Mouse (Mus musculus) spleen, adult 2 months (tissue): ENCODE results near the gene Fam20a. TPM values are rescaled to one million over a fixed set of nuclear protein-coding genes. Genes with fewer than 3 reads are reported as not detected.
"Not testable (repeated sequence)": the region's sequence is repeated elsewhere in the genome, so short reads cannot be mapped to it uniquely, and the experiment has no call there.

Experiments
- DNase-seq, 2 experiments: peaks; one replicate each; pipeline versions ENCODE4 v3.0.0 to v3.0.0-alpha.2; 2012 to 2021; ENCODE audit warnings: low spot score in 2 of 2, low read depth in 1 of 2
- H3K27ac ChIP-seq: fragments of 200-500 bp; 2 replicates; pipeline ENCODE4 v1.5.1; 2012; ENCODE audit warnings: low read length, inconsistent platforms; ENCODE audit not compliant: insufficient read depth
- H3K27me3 ChIP-seq: fragments of 200-500 bp; 2 replicates; pipeline ENCODE4 v1.6.1; 2012; ENCODE audit warnings: mild to moderate bottlenecking, moderate library complexity, low read length, inconsistent platforms; ENCODE audit not compliant: control insufficient read depth, insufficient read depth
- H3K36me3 ChIP-seq: fragments of 200-500 bp; 2 replicates; pipeline ENCODE4 v1.6.1; 2012; ENCODE audit warnings: mild to moderate bottlenecking, low read length, inconsistent platforms; ENCODE audit not compliant: control insufficient read depth, insufficient read depth
- H3K4me1 ChIP-seq: fragments of 200-500 bp; 2 replicates; pipeline ENCODE4 v1.6.1; 2011; ENCODE audit warnings: inconsistent platforms; ENCODE audit not compliant: control insufficient read depth, insufficient read depth, insufficient read length
- H3K4me3 ChIP-seq: fragments of 200-500 bp; 2 replicates; pipeline ENCODE4 v1.5.1; 2011; ENCODE audit warnings: mild to moderate bottlenecking, inconsistent platforms; ENCODE audit not compliant: insufficient read depth, insufficient read length; ENCODE audit errors: extremely low read depth
- CTCF ChIP-seq: fragments of 200-500 bp; IDR thresholded peaks from 2 replicates; pipeline ENCODE4 v1.5.1; 2011; ENCODE audit warnings: mild to moderate bottlenecking, inconsistent platforms; ENCODE audit not compliant: insufficient read depth, insufficient read length, insufficient replicate concordance; ENCODE audit errors: extremely low read depth
- POLR2A ChIP-seq: fragments of 200-500 bp; IDR thresholded peaks from 2 replicates; pipeline ENCODE4 v1.6.1; 2011; ENCODE audit warnings: low read depth, low read length, inconsistent platforms
- WGBS: fragments of 180-500 bp; shearing (Covaris S2); methylation state at CpG from one replicate; pipeline ENCODE4 v1.1.7; 2018; 5-methylcytosine and 5-hydroxymethylcytosine counted together
- polyA plus RNA-seq: library from polyadenylated mRNA; depleted of rRNA; stranded (reverse); fragments of >200 nt; gene quantifications from 2 replicates; pipeline ENCODE4 v1.2.3, GENCODE M21; 2012

The Fam20a gene
- polyA plus RNA-seq, 1 experiment: 3.1 TPM

DNA sequence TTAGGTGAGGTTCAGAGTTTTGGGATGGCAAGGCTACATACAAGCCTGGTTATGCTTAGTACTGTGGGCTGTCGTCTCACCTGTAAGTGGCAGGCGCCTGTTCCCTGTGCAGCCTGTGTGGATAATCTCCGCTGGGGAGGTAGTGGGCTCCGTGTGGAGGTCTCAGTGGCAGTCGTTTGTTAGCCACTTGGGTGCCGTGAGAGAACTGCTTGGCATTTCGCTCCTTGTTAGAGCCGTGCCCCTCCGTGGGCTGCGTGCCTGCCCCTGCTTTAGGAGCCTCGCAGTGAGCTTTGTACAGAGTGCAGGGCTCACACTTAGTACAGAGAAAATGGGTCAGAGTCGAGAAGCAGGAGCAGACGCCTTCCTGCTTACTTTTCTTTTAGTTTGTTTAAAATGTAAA is 57.8 kb downstream of the Fam20a start:
- H3K27ac ChIP-seq: no peak overlapping the region
- H3K4me1 ChIP-seq: no peaks in the 10 kb centered on the region
- no peak for TF ChIP-seq CTCF
- TF ChIP-seq POLR2A: no peak
- WGBS: 94% methylated on average over 13 of the region's 13 CpGs
- no peak overlapping the region for H3K4me3 ChIP-seq
- DNase-seq: no peak
- peaks cover 67% of the 10 kb centered on the region for H3K36me3 ChIP-seq
- no peaks in the 10 kb centered on the region for H3K27me3 ChIP-seq

DNA sequence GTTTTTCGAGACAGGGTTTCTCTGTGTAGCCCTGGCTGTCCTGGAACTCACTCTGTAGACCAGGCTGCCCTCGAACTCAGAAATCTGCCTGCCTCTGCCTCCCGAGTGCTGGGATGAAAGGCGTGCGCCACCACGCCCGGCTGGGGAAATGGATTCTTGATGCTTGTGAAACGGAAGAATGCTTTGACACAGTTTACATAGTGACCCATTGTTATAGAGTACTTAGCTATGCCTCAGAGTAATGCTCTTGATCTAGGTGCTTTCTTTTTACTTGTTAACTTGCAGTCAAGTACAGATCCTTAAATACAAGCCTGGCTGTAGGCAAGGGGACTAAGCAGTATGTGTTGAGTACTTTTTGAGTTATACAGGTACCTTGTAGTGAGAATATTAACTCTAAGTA is 61.6 kb downstream of the Fam20a start:
- H3K27ac ChIP-seq, H3K4me3 ChIP-seq, H3K27me3 ChIP-seq, DNase-seq, H3K4me1 ChIP-seq: not testable (repeated sequence)
- 94% methylated on average over 8 of the region's 8 CpGs for WGBS
- H3K36me3 ChIP-seq: peaks cover 46% of the 10 kb centered on the region

DNA sequence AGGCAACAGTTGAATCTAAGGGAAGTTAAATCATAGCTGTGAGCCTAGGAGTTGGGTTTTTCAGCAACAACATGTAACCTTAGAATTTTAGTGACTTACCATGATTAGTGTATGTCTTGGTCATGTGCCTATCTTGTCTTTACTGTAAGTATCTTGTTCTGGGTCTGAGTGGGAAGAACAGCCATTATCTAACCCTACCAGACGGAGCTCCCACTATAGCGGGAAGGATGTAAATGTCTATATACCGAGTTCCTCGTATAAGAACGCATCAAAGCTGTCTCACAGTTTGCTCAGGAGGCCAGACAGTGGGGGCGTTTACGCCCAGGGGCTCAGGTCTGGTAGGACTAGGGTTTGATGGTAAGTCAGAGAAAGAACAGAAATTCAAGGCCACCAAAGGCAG is 65.8 kb downstream of the Fam20a start:
- H3K36me3 ChIP-seq: peaks cover 28% of the 10 kb centered on the region
- H3K27ac ChIP-seq: no peak overlapping the region
- no peak for TF ChIP-seq CTCF
- TF ChIP-seq POLR2A: no peak
- peaks cover 2% of the 10 kb centered on the region for H3K4me1 ChIP-seq
- 81% methylated on average over 7 of the region's 7 CpGs for WGBS
- H3K4me3 ChIP-seq: no peak overlapping the region
- no peak for DNase-seq
- no peaks in the 10 kb centered on the region for H3K27me3 ChIP-seq

DNA sequence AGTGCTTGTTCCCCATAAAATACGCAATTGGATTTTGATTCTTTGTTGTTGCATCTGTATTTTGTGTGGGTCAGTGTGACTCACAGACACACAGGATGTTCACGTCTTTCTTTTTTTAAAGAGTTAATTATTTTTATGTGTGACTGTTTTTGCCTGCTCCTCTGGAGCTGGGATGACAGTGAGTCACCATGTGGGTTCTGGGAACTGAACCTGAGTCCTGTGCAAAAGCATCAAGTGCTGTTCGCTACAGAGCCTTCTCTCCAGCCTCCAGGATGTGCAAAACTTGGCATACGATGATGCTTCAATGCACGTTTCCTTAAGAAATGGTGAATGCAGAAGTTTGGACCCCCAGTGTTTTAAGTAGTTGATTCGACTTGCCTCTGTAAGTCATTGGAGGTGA is 67.5 kb downstream of the Fam20a start:
- TF ChIP-seq POLR2A: no peak
- no peak for TF ChIP-seq CTCF
- peaks cover 4% of the 10 kb centered on the region for H3K4me1 ChIP-seq
- DNase-seq: no peak
- WGBS: 85% methylated on average over 6 of the region's 6 CpGs
- no peaks in the 10 kb centered on the region for H3K27me3 ChIP-seq
- no peak overlapping the region for H3K4me3 ChIP-seq
- H3K36me3 ChIP-seq: peaks cover 17% of the 10 kb centered on the region
- no peak overlapping the region for H3K27ac ChIP-seq

DNA sequence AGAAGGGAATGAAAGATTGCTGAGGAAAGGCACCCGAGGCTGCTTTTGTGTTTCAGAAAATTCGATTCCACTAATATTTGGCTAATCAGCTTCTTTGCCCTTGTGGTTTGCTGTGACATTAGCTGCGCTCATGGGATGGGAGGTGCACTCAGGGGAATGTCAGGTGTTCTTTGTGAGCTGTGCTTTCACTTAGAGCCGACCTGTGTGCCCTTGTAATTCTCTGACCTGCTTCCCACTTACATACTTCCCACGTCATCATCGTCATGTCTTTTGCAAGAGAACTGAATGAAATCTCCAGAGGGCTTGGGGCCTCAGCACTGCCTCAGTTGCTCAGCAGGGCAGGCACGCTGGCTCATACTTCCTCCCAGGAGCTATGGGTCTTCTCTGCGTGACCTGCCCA is 68.9 kb downstream of the Fam20a start:
- Histone ChIP-seq H3K4me3 (no peak overlapping the region), H3K27me3 (no peaks in the 10 kb centered on the region), H3K27ac (no peak overlapping the region), H3K36me3 (peaks cover 13% of the 10 kb centered on the region), H3K4me1 (peaks cover 10% of the 10 kb centered on the region)
- 63% methylated on average over 8 of the region's 8 CpGs for WGBS
- no peak for TF ChIP-seq CTCF
- no peak for TF ChIP-seq POLR2A
- no peak for DNase-seq

DNA sequence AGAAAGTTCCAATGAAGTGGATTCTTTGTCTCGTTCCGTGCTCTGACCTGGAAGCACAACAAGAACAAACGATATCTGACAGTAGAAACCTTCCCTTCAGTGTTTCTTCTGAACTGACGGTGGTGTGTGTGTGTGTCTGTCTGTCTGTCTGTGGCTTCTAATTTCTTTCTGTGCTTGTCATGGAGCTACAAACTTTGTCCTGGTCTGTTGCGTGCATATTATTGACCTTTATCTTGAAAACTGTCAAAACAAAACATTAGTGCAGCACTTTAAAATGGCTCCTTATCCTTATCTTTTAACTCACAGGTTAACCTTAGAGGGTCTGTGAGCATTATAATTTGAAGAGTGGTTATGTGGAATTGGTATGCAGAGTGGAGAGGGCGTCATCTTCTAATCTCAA is 69.6 kb downstream of the Fam20a start:
- Histone ChIP-seq H3K4me1 (peaks cover 10% of the 10 kb centered on the region), H3K27me3 (no peaks in the 10 kb centered on the region), H3K27ac (no peak overlapping the region), H3K4me3 (no peak overlapping the region), H3K36me3 (peaks cover 13% of the 10 kb centered on the region)
- no peak for DNase-seq
- TF ChIP-seq CTCF: no peak
- TF ChIP-seq POLR2A: no peak
- WGBS: 64% methylated on average over 6 of the region's 6 CpGs

DNA sequence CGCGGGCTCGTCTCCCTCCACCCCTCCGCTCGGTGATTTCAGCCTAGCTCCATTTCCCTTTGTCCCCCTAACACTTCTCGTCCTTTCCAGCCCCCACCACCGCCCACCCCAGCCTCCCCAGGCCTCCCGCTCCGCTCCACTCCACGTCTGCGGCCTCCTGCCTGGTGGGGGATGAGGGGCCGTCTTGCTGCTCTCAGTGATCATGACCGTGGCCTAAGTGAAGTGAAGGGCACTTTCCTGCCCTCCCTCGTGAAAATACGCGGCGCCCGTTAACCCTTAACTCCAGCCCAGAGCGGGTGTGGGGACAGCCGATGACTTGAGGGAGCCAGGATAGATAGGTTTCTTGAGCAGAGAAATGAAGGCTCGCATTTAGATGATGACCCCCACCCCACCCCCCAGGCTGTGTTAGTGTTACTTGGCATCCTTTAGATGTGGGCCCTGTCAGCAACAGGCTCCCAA is 70.5 kb downstream of the Fam20a start:
- Histone ChIP-seq H3K27ac (peak overlapping the region; percentile 98), H3K27me3 (no peaks in the 10 kb centered on the region), H3K36me3 (peaks cover 13% of the 10 kb centered on the region), H3K4me1 (peaks cover 10% of the 10 kb centered on the region), H3K4me3 (peak overlapping the region; percentile 89)
- DNase-seq: no peak
- TF ChIP-seq POLR2A (no peak), CTCF (no peak)
- WGBS: under 1% methylated on average over 21 of the region's 21 CpGs

DNA sequence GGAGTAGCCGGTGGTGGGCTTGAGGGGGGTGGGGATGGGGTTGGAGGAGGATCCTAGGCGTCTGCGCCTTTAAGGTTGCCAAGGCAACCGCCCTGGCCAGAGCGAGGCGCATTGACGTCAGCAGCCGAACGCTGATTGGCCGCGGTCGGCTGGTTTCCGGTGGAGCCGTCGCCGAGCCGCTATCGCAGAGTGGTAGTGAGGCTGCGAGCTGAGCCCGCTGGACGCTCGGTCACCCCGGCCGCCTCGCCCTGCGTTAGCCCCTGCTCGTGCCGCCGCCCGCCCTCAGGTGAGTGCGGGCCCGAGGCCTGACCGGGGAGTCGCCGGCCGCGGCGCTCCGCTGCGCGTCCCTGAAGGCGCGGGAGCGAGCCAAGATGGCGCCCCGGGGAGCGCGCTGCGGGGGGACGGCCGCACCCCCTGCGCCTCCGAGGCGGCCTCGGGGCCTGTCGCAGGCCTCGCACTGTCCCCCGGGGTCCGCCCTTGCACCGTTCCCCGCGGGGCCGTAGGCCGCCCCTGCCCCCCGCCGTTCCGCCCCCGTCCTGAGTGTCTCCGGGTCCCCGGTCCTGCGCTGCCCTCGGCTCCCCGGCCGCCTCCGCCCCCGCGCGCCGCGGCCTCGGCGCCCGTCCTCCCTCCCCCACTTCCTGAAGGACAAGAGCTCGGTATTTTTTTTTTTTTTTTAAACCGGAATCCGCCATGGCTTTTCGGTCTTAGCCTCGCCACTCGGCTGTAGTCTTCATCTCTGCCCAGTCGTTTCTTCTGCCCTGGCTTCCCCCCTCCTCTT is 71.1 kb downstream of the Fam20a start:
- peaks cover 10% of the 10 kb centered on the region for H3K36me3 ChIP-seq
- WGBS: 1% methylated on average over 84 of the region's 90 CpGs
- H3K4me3 ChIP-seq: peak overlapping the region; percentile 89
- no peaks in the 10 kb centered on the region for H3K27me3 ChIP-seq
- TF ChIP-seq CTCF (no peak), POLR2A (peak; percentile 95)
- H3K27ac ChIP-seq: peak overlapping the region; percentile 98
- DNase-seq: peak; percentile 81 to 92
- H3K4me1 ChIP-seq: peaks cover 10% of the 10 kb centered on the region
